Mouse (Mus musculus): ENCODE measurements around the gene Vrk3. TPM values are rescaled to one million over a fixed set of nuclear protein-coding genes. Genes with fewer than 3 reads are reported as not detected.

Vrk3 gene
- polyA plus RNA-seq, 1 experiment from 2014 or later, result 38.1 TPM

- Histone ChIP-seq H3K4me3 (no peak overlapping the region), H3K9me3 (replicated peaks) (no peaks in the 10 kb centered on the region), H3K27me3 (ENCODE audit: low read depth, poor library complexity, severe bottlenecking) (no peaks in the 10 kb centered on the region), H3K4me1 (no peaks in the 10 kb centered on the region), H3K36me3 (peaks cover 48% of the 10 kb centered on the region), H3K27ac (no peak overlapping the region)
- 89% methylated on average over 9 of the region's 9 CpGs for WGBS
- no peak for DNase-seq (ENCODE audit: low spot score)
These were observed 28.8 kb downstream of the Vrk3 start for GRCm38 (mm10) chr7:44776849-44777498.

GRCm38 (mm10) chr7:44780101-44780500 is 31.9 kb downstream of the Vrk3 start:
- Histone ChIP-seq H3K4me1 (no peaks in the 10 kb centered on the region), H3K4me3 (no peak overlapping the region), H3K27me3 (ENCODE audit: low read depth, poor library complexity, severe bottlenecking) (no peaks in the 10 kb centered on the region), H3K27ac (no peak overlapping the region), H3K9me3 (replicated peaks) (no peaks in the 10 kb centered on the region), H3K36me3 (peaks cover 27% of the 10 kb centered on the region)
- 88% methylated on average over 8 of the region's 8 CpGs for WGBS
- DNase-seq (ENCODE audit: low spot score), result no peak

GRCm38 (mm10) chr7:44789531-44789930 is 41.3 kb downstream of the Vrk3 start:
- H3K4me1 ChIP-seq, result 0 out of 2 replicates have a peak, but pooled peaks cover 3% of the 10 kb centered on the region
- DNase-seq (ENCODE audit: low spot score), result no peak
- 73% methylated on average over 3 of the region's 3 CpGs for WGBS
- H3K27ac ChIP-seq, result no peak overlapping the region
- no peaks in the 10 kb centered on the region for H3K9me3 ChIP-seq (replicated peaks)
- no peak overlapping the region for H3K4me3 ChIP-seq
- H3K27me3 ChIP-seq (ENCODE audit: low read depth, poor library complexity, severe bottlenecking), result no peaks in the 10 kb centered on the region
- no peaks in the 10 kb centered on the region for H3K36me3 ChIP-seq

- no peak overlapping the region for H3K4me3 ChIP-seq
- 49% methylated on average over 4 of the region's 4 CpGs for WGBS
- H3K9me3 ChIP-seq (replicated peaks), result no peaks in the 10 kb centered on the region
- H3K36me3 ChIP-seq, result no peaks in the 10 kb centered on the region
- no peak for DNase-seq (ENCODE audit: low spot score)
- H3K27me3 ChIP-seq (ENCODE audit: low read depth, poor library complexity, severe bottlenecking), result no peaks in the 10 kb centered on the region
- H3K4me1 ChIP-seq, result 0 out of 2 replicates have a peak, but pooled peaks cover 3% of the 10 kb centered on the region
- no peak overlapping the region for H3K27ac ChIP-seq
These were observed 41.9 kb downstream of the Vrk3 start for GRCm38 (mm10) chr7:44790066-44790465.

GRCm38 (mm10) chr7:44792781-44793180 is 44.6 kb downstream of the Vrk3 start:
- no peak overlapping the region for H3K4me3 ChIP-seq
- no peaks in the 10 kb centered on the region for H3K27me3 ChIP-seq (ENCODE audit: low read depth, poor library complexity, severe bottlenecking)
- H3K4me1 ChIP-seq, result 0 out of 2 replicates have a peak, but pooled peaks cover 3% of the 10 kb centered on the region
- no peak overlapping the region for H3K27ac ChIP-seq
- H3K9me3 ChIP-seq (replicated peaks), result no peaks in the 10 kb centered on the region
- no peak for DNase-seq (ENCODE audit: low spot score)
- H3K36me3 ChIP-seq, result no peaks in the 10 kb centered on the region
- 89% methylated on average over 6 of the region's 6 CpGs for WGBS

- no peak for DNase-seq (ENCODE audit: low spot score)
- no peaks in the 10 kb centered on the region for H3K27me3 ChIP-seq (ENCODE audit: low read depth, poor library complexity, severe bottlenecking)
- no peaks in the 10 kb centered on the region for H3K9me3 ChIP-seq (replicated peaks)
- no peak overlapping the region for H3K27ac ChIP-seq
- H3K36me3 ChIP-seq, result peaks cover 31% of the 10 kb centered on the region
- 83% methylated on average over 2 of the region's 2 CpGs for WGBS
- H3K4me3 ChIP-seq, result no peak overlapping the region
- H3K4me1 ChIP-seq, result no peaks in the 10 kb centered on the region
These were observed 60.7 kb downstream of the Vrk3 start for GRCm38 (mm10) chr7:44808927-44809326.

- Histone ChIP-seq H3K4me3 (no peak overlapping the region), H3K4me1 (peaks cover 1% of the 10 kb centered on the region), H3K27me3 (ENCODE audit: low read depth, poor library complexity, severe bottlenecking) (no peaks in the 10 kb centered on the region), H3K36me3 (peaks cover 36% of the 10 kb centered on the region), H3K9me3 (replicated peaks) (no peaks in the 10 kb centered on the region), H3K27ac (no peak overlapping the region)
- 88% methylated on average over 3 of the region's 3 CpGs for WGBS
- no peak for DNase-seq (ENCODE audit: low spot score)
These were observed 61.3 kb downstream of the Vrk3 start for GRCm38 (mm10) chr7:44809466-44809865.

- Histone ChIP-seq H3K36me3 (peaks cover 36% of the 10 kb centered on the region), H3K4me3 (no peak overlapping the region), H3K27me3 (ENCODE audit: low read depth, poor library complexity, severe bottlenecking) (no peaks in the 10 kb centered on the region), H3K4me1 (peaks cover 10% of the 10 kb centered on the region), H3K27ac (no peak overlapping the region), H3K9me3 (replicated peaks) (no peaks in the 10 kb centered on the region)
- no peak for DNase-seq (ENCODE audit: low spot score)
- 80% methylated on average over 4 of the region's 4 CpGs for WGBS
These were observed 62.2 kb downstream of the Vrk3 start for GRCm38 (mm10) chr7:44810365-44810764.

GRCm38 (mm10) chr7:44810819-44811557 is 62.8 kb downstream of the Vrk3 start:
- Histone ChIP-seq H3K9me3 (replicated peaks) (no peaks in the 10 kb centered on the region), H3K27ac (no peak overlapping the region), H3K4me1 (peaks cover 17% of the 10 kb centered on the region), H3K36me3 (peaks cover 36% of the 10 kb centered on the region), H3K27me3 (ENCODE audit: low read depth, poor library complexity, severe bottlenecking) (no peaks in the 10 kb centered on the region), H3K4me3 (no peak overlapping the region)
- 87% methylated on average over 7 of the region's 7 CpGs for WGBS
- DNase-seq (ENCODE audit: low spot score), result no peak

GRCm38 (mm10) chr7:44812651-44813325 is 64.6 kb downstream of the Vrk3 start:
- H3K4me3 ChIP-seq, result no peak overlapping the region
- WGBS, result 91% methylated on average over 20 of the region's 20 CpGs

GRCm38 (mm10) chr7:44813985-44814384 is 65.8 kb downstream of the Vrk3 start:
- no peak for DNase-seq (ENCODE audit: low spot score)
- H3K36me3 ChIP-seq, result peaks cover 45% of the 10 kb centered on the region
- peaks cover 36% of the 10 kb centered on the region for H3K4me1 ChIP-seq
- WGBS, result 86% methylated on average over 3 of the region's 3 CpGs
- no peaks in the 10 kb centered on the region for H3K9me3 ChIP-seq (replicated peaks)
- no peaks in the 10 kb centered on the region for H3K27me3 ChIP-seq (ENCODE audit: low read depth, poor library complexity, severe bottlenecking)
- no peak overlapping the region for H3K27ac ChIP-seq
- no peak overlapping the region for H3K4me3 ChIP-seq

More at GRCm38 (mm10) chr7:44812651-44813325, 64.6 kb downstream of the Vrk3 start:
- no peak for DNase-seq (ENCODE audit: low spot score)
- no peak overlapping the region for H3K27ac ChIP-seq
- H3K36me3 ChIP-seq, result peaks cover 36% of the 10 kb centered on the region
- H3K27me3 ChIP-seq (ENCODE audit: low read depth, poor library complexity, severe bottlenecking), result no peaks in the 10 kb centered on the region
- no peaks in the 10 kb centered on the region for H3K9me3 ChIP-seq (replicated peaks)
- H3K4me1 ChIP-seq, result peaks cover 24% of the 10 kb centered on the region

- H3K4me3 ChIP-seq, result peak overlapping the region; percentile 89; the same call in 1 of the 2 replicates
- H3K27ac ChIP-seq, result peak overlapping the region; percentile 100; the same call in 1 of the 2 replicates
These were observed 66.2 kb downstream of the Vrk3 start for GRCm38 (mm10) chr7:44814423-44814822.

More at GRCm38 (mm10) chr7:44814423-44814822, 66.2 kb downstream of the Vrk3 start:
- Histone ChIP-seq H3K27me3 (ENCODE audit: low read depth, poor library complexity, severe bottlenecking) (no peaks in the 10 kb centered on the region), H3K36me3 (peaks cover 49% of the 10 kb centered on the region), H3K9me3 (replicated peaks) (no peaks in the 10 kb centered on the region), H3K4me1 (peaks cover 40% of the 10 kb centered on the region)
- DNase-seq (ENCODE audit: low spot score), result no peak
- 78% methylated on average over 4 of the region's 4 CpGs for WGBS
